Mouse (Mus musculus): Measurements from ENCODE around the gene Bves. TPM values are rescaled to one million over a fixed set of nuclear protein-coding genes. Genes with fewer than 3 reads are reported as not detected.
"Not testable (repeated sequence)": the region's sequence is repeated elsewhere in the genome, so short reads cannot be mapped to it uniquely, and the experiment has no call there.

The Bves gene
- polyA plus RNA-seq (2016; fragmentation: Nextera tagmentation; extraction: Ambion mirVana): 1.7 and 1.9 TPM in 2 replicates

GRCm38 (mm10) chr10:45335434-45336422, at the start of gene Bves:
Gene Bves (plus strand): TSS chr10:45335772.
- Histone ChIP-seq H3K27ac (peak within 1 kb of the TSS; percentile 88), H3K27me3 (ENCODE audit: poor library complexity, severe bottlenecking) (peaks cover 45% of the 10 kb centered on the region), H3K4me3 (peak within 1 kb of the TSS; percentile 79), H3K4me1 (peaks cover 15% of the 10 kb centered on the region), H3K36me3 (replicated peaks) (no peaks in the 10 kb centered on the region), H3K9me3 (no peaks in the 10 kb centered on the region)
- peak; percentile 63 for DNase-seq (ENCODE audit: extremely low spot score, low spot score)
- WGBS: under 1% methylated on average over 116 of the region's 116 CpGs

- no peak overlapping the region for H3K4me3 ChIP-seq
- H3K36me3 ChIP-seq (replicated peaks): no peaks in the 10 kb centered on the region
- DNase-seq (ENCODE audit: extremely low spot score, low spot score): no peak
- peaks cover 75% of the 10 kb centered on the region for H3K27me3 ChIP-seq (ENCODE audit: poor library complexity, severe bottlenecking)
- H3K27ac ChIP-seq: no peak overlapping the region
- no peaks in the 10 kb centered on the region for H3K9me3 ChIP-seq
- 48% methylated on average over 7 of the region's 7 CpGs for WGBS
- H3K4me1 ChIP-seq: peaks cover 12% of the 10 kb centered on the region
Observed at GRCm38 (mm10) chr10:45288351-45288750, 47.2 kb upstream of the Bves start.

- no peaks in the 10 kb centered on the region for H3K36me3 ChIP-seq (replicated peaks)
- 1% methylated on average over 71 of the region's 71 CpGs for WGBS
- peak overlapping the region; percentile 64 for H3K4me3 ChIP-seq
- peak; percentile 38 for DNase-seq (ENCODE audit: extremely low spot score, low spot score)
- peaks cover 12% of the 10 kb centered on the region for H3K4me1 ChIP-seq
- peak overlapping the region; percentile 68; the same call in 1 of the 2 replicates for H3K27ac ChIP-seq
- peaks cover 75% of the 10 kb centered on the region for H3K27me3 ChIP-seq (ENCODE audit: poor library complexity, severe bottlenecking)
- no peaks in the 10 kb centered on the region for H3K9me3 ChIP-seq
Observed at GRCm38 (mm10) chr10:45289218-45290105, 46.1 kb upstream of the Bves start.

GRCm38 (mm10) chr10:45290618-45291017, 45.0 kb upstream of the Bves start:
- no peak overlapping the region for H3K27ac ChIP-seq
- no peak for DNase-seq (ENCODE audit: extremely low spot score, low spot score)
- no peaks in the 10 kb centered on the region for H3K9me3 ChIP-seq
- 50% methylated on average over 5 of the region's 5 CpGs for WGBS
- H3K4me1 ChIP-seq: peaks cover 12% of the 10 kb centered on the region
- H3K36me3 ChIP-seq (replicated peaks): no peaks in the 10 kb centered on the region
- H3K27me3 ChIP-seq (ENCODE audit: poor library complexity, severe bottlenecking): peaks cover 70% of the 10 kb centered on the region
- no peak overlapping the region for H3K4me3 ChIP-seq

- H3K9me3 ChIP-seq; H3K36me3 ChIP-seq (replicated peaks); H3K4me3 ChIP-seq; H3K27ac ChIP-seq; DNase-seq (ENCODE audit: extremely low spot score, low spot score): not testable (repeated sequence)
- Histone ChIP-seq H3K4me1 (peaks cover 12% of the 10 kb centered on the region), H3K27me3 (ENCODE audit: poor library complexity, severe bottlenecking) (peaks cover 54% of the 10 kb centered on the region)
- WGBS: 76% methylated on average over 4 of the region's 4 CpGs
Observed at GRCm38 (mm10) chr10:45292159-45292558, 43.4 kb upstream of the Bves start.

GRCm38 (mm10) chr10:45295093-45295492, 40.5 kb upstream of the Bves start:
- DNase-seq (ENCODE audit: extremely low spot score, low spot score): no peak
- H3K4me3 ChIP-seq: no peak overlapping the region
- peaks cover 25% of the 10 kb centered on the region for H3K27me3 ChIP-seq (ENCODE audit: poor library complexity, severe bottlenecking)
- WGBS: 90% methylated on average over 5 of the region's 5 CpGs
- H3K4me1 ChIP-seq: 0 out of 2 replicates have a peak, but pooled peaks cover 3% of the 10 kb centered on the region
- no peak overlapping the region for H3K27ac ChIP-seq
- no peaks in the 10 kb centered on the region for H3K9me3 ChIP-seq
- H3K36me3 ChIP-seq (replicated peaks): no peaks in the 10 kb centered on the region

- Histone ChIP-seq H3K27ac (no peak overlapping the region), H3K4me3 (no peak overlapping the region), H3K27me3 (ENCODE audit: poor library complexity, severe bottlenecking) (no peaks in the 10 kb centered on the region), H3K4me1 (0 out of 2 replicates have a peak, but pooled peaks cover 3% of the 10 kb centered on the region), H3K36me3 (replicated peaks) (no peaks in the 10 kb centered on the region), H3K9me3 (no peaks in the 10 kb centered on the region)
- 77% methylated on average over 6 of the region's 6 CpGs for WGBS
- no peak for DNase-seq (ENCODE audit: extremely low spot score, low spot score)
Observed at GRCm38 (mm10) chr10:45298503-45298902, 37.1 kb upstream of the Bves start.

- H3K27ac ChIP-seq: no peak overlapping the region
- no peak for DNase-seq (ENCODE audit: extremely low spot score, low spot score)
- no peak overlapping the region for H3K4me3 ChIP-seq
- 0 out of 2 replicates have a peak, but pooled peaks cover 3% of the 10 kb centered on the region for H3K4me1 ChIP-seq
- 88% methylated on average over 4 of the region's 4 CpGs for WGBS
- H3K9me3 ChIP-seq: no peaks in the 10 kb centered on the region
- H3K36me3 ChIP-seq (replicated peaks): no peaks in the 10 kb centered on the region
- H3K27me3 ChIP-seq (ENCODE audit: poor library complexity, severe bottlenecking): no peaks in the 10 kb centered on the region
Observed at GRCm38 (mm10) chr10:45299509-45299908, 36.1 kb upstream of the Bves start.

- Histone ChIP-seq H3K9me3 (no peaks in the 10 kb centered on the region), H3K4me3 (no peak overlapping the region), H3K4me1 (0 out of 2 replicates have a peak, but pooled peaks cover 1% of the 10 kb centered on the region), H3K27me3 (ENCODE audit: poor library complexity, severe bottlenecking) (no peaks in the 10 kb centered on the region), H3K27ac (no peak overlapping the region), H3K36me3 (replicated peaks) (no peaks in the 10 kb centered on the region)
- DNase-seq (ENCODE audit: extremely low spot score, low spot score): no peak
- whole genome bisulfite sequencing: 80% methylated on average over 14 of the region's 14 CpGs
Observed at GRCm38 (mm10) chr10:45303315-45304036, 32.1 kb upstream of the Bves start.

- no peaks in the 10 kb centered on the region for H3K9me3 ChIP-seq
- no peak overlapping the region for H3K4me3 ChIP-seq
- no peaks in the 10 kb centered on the region for H3K27me3 ChIP-seq (ENCODE audit: poor library complexity, severe bottlenecking)
- no peaks in the 10 kb centered on the region for H3K36me3 ChIP-seq (replicated peaks)
- H3K27ac ChIP-seq: no peak overlapping the region
- no peak for DNase-seq (ENCODE audit: extremely low spot score, low spot score)
- no peaks in the 10 kb centered on the region for H3K4me1 ChIP-seq
- WGBS: 94% methylated on average over 5 of the region's 5 CpGs
Observed at GRCm38 (mm10) chr10:45305173-45305572, 30.4 kb upstream of the Bves start.

- DNase-seq (ENCODE audit: extremely low spot score, low spot score): no peak
- H3K27ac ChIP-seq: no peak overlapping the region
- H3K4me1 ChIP-seq: no peaks in the 10 kb centered on the region
- H3K36me3 ChIP-seq (replicated peaks): no peaks in the 10 kb centered on the region
- H3K9me3 ChIP-seq: no peaks in the 10 kb centered on the region
- WGBS: 89% methylated on average over 5 of the region's 5 CpGs
- no peak overlapping the region for H3K4me3 ChIP-seq
- no peaks in the 10 kb centered on the region for H3K27me3 ChIP-seq (ENCODE audit: poor library complexity, severe bottlenecking)
Observed at GRCm38 (mm10) chr10:45311129-45311528, 24.4 kb upstream of the Bves start.

- Histone ChIP-seq H3K4me1 (no peaks in the 10 kb centered on the region), H3K27me3 (ENCODE audit: poor library complexity, severe bottlenecking) (no peaks in the 10 kb centered on the region), H3K4me3 (no peak overlapping the region), H3K27ac (no peak overlapping the region), H3K9me3 (no peaks in the 10 kb centered on the region), H3K36me3 (replicated peaks) (no peaks in the 10 kb centered on the region)
- DNase-seq (ENCODE audit: extremely low spot score, low spot score): no peak
- WGBS: 84% methylated on average over 7 of the region's 7 CpGs
Observed at GRCm38 (mm10) chr10:45311624-45312023, 23.9 kb upstream of the Bves start.

Measured in forebrain, embryonic 10.5 days (tissue).